28 mouse cellular contexts compared by ENCODE assay signal in genomic region chrX:19264237-19264636, GRCm38 (mm10).
DNase-seq lines count a peak whose midpoint lies in the region; ATAC-seq and TF ChIP-seq lines count a peak whose summit lies in the region.
"Had no signal": no experiment of that assay in that cellular context is flagged by ENCODE, and none has a peak within 500 bp of the region (broad histone marks: within the 10 kb centered on the region; RNA-seq: fewer than 3 reads in every experiment).

No protein-coding gene starts in this region.

- H3K4me1 ChIP-seq in midbrain, embryonic 11.5 days (ENCODE audit: control insufficient read depth, insufficient read depth, low read length): no peaks in the 10 kb centered on the region
- no peaks in the 10 kb centered on the region for H3K4me1 ChIP-seq in midbrain, postnatal 0 days (ENCODE audit: insufficient read depth, low read length)
- H3K4me1 ChIP-seq: embryonic facial prominence, embryonic 13.5 days; embryonic facial prominence, embryonic 15.5 days; forebrain, embryonic 10.5 days; forebrain, embryonic 12.5 days had no signal

- ATAC-seq in midbrain, embryonic 11.5 days (ENCODE audit: low FRiP score): peak; percentile 52; the same call in 1 of the 2 replicates
- ATAC-seq in midbrain, postnatal 0 days (ENCODE audit: low FRiP score): no peak
- ATAC-seq: CD4-positive, CD25-positive, alpha-beta regulatory T cell, adult 4 months; forebrain, embryonic 14.5 days; forebrain, embryonic 16.5 days had no signal

- H3K9ac ChIP-seq in midbrain, embryonic 11.5 days (ENCODE audit: low read length): no peak overlapping the region
- H3K9ac ChIP-seq in midbrain, postnatal 0 days (replicated peaks; ENCODE audit: low read length, poor library complexity, severe bottlenecking): no peak overlapping the region
- H3K9ac ChIP-seq: embryonic facial prominence, embryonic 13.5 days; embryonic facial prominence, embryonic 15.5 days; forebrain, embryonic 12.5 days had no signal

- H3K27ac ChIP-seq in midbrain, embryonic 11.5 days (ENCODE audit: low read depth, low read length): no peak overlapping the region
- H3K27ac ChIP-seq in midbrain, postnatal 0 days (ENCODE audit: low read depth, low read length): no peak overlapping the region
- H3K27ac ChIP-seq: embryonic facial prominence, embryonic 13.5 days; embryonic facial prominence, embryonic 15.5 days; forebrain, embryonic 10.5 days; forebrain, embryonic 12.5 days had no signal

- no peaks in the 10 kb centered on the region for H3K27me3 ChIP-seq in midbrain, embryonic 11.5 days (ENCODE audit: control insufficient read depth, insufficient read depth, low read length)
- no peaks in the 10 kb centered on the region for H3K27me3 ChIP-seq in midbrain, postnatal 0 days (ENCODE audit: insufficient read depth, low read length)
- H3K27me3 ChIP-seq: CH12.LX; embryonic facial prominence, embryonic 13.5 days; embryonic facial prominence, embryonic 15.5 days; forebrain, embryonic 12.5 days had no signal

- H3K36me3 ChIP-seq in midbrain, embryonic 11.5 days (ENCODE audit: control insufficient read depth, insufficient read depth, low read length): no peaks in the 10 kb centered on the region
- H3K36me3 ChIP-seq in midbrain, postnatal 0 days (ENCODE audit: insufficient read depth, low read length): no peaks in the 10 kb centered on the region
- H3K36me3 ChIP-seq: embryonic facial prominence, embryonic 13.5 days; embryonic facial prominence, embryonic 15.5 days; forebrain, embryonic 10.5 days; forebrain, embryonic 12.5 days; G1E had no signal

- H3K4me2 ChIP-seq in midbrain, embryonic 11.5 days: no peak overlapping the region
- H3K4me2 ChIP-seq in midbrain, postnatal 0 days (ENCODE audit: low read depth, low read length, poor library complexity, severe bottlenecking): no peak overlapping the region
- H3K4me2 ChIP-seq: embryonic facial prominence, embryonic 13.5 days; embryonic facial prominence, embryonic 15.5 days; forebrain, embryonic 12.5 days had no signal

- peak; percentile 3 for DNase-seq in embryo, embryonic 10.5 days (ENCODE audit: low spot score)
- no peak for DNase-seq in embryo, embryonic 11 days
- no peak for DNase-seq in midbrain, embryonic 11.5 days (ENCODE audit: low spot score, missing footprints)
- no peak for DNase-seq in midbrain, postnatal 0 days (ENCODE audit: low spot score)
- peak; percentile 24 for DNase-seq in Muller cell, postnatal 12 days (ENCODE audit: inconsistent ontology term)
- DNase-seq in ZHBTc4 (ENCODE audit: low read depth, low spot score): peak; percentile 46
- DNase-seq in frontal cortex, adult 2 months (ENCODE audit: extremely low spot score in 1 of 2, low spot score in 1 of 2): no peak
- no peak for DNase-seq in ovary, postnatal 14 days (ENCODE audit: low spot score)
- DNase-seq: adrenal gland, adult 2 months; adrenal gland, postnatal 10 days; adrenal gland, postnatal 25 days; B cell, adult 2 months; cerebellum, adult 11 months; cerebellum, adult 18-20 months; cerebellum, adult 8-10 months; cerebellum, adult 9-11 months; cerebellum, postnatal 14 days; cerebellum, postnatal 36 days had no signal

- no peaks in the 10 kb centered on the region for H3K9me3 ChIP-seq in midbrain, embryonic 11.5 days (ENCODE audit: control insufficient read depth, low read length)
- H3K9me3 ChIP-seq in midbrain, postnatal 0 days (ENCODE audit: low read length): no peaks in the 10 kb centered on the region
- H3K9me3 ChIP-seq: embryonic facial prominence, embryonic 13.5 days; embryonic facial prominence, embryonic 15.5 days; forebrain, embryonic 10.5 days; forebrain, embryonic 12.5 days; G1E had no signal

- TF ChIP-seq CTCF in midbrain, postnatal 0 days (IDR thresholded peaks at IDR 0.05): no peak

- H3K4me3 ChIP-seq in midbrain, embryonic 11.5 days (ENCODE audit: low read depth, low read length): no peak overlapping the region
- H3K4me3 ChIP-seq in midbrain, postnatal 0 days (ENCODE audit: low read depth, low read length): no peak overlapping the region
- H3K4me3 ChIP-seq: embryonic facial prominence, embryonic 13.5 days; embryonic facial prominence, embryonic 15.5 days; erythroblast, embryonic 14.5 days; forebrain, embryonic 10.5 days; forebrain, embryonic 12.5 days had no signal

Comparison
In these comparisons a context has a peak if more than half of its experiments do, and no peak if none do; other contexts are left out.
1. DNase-seq: peak in embryo, embryonic 10.5 days (single experiment), Muller cell, postnatal 12 days (single experiment) and ZHBTc4 (single experiment); none in embryo, embryonic 11 days (single experiment), midbrain, embryonic 11.5 days (single experiment), midbrain, postnatal 0 days (single experiment), frontal cortex, adult 2 months (0 of 2) and ovary, postnatal 14 days (single experiment).